Mouse (Mus musculus) bone marrow macrophage, adult 2 months (primary cell): ENCODE measurements at regions not wholly inside any gene's neighbourhood (a gene's known extent, or its start where the extent isn't known, plus 50 kb on each side); places are given as distances from the start of the nearest gene placed in this dataset.

ENCODE experiments used
- CTCF ChIP-seq: IDR thresholded peaks from 2 replicates; pipeline ENCODE4 v1.5.1; 2012; ENCODE audit warnings: low read depth, mild to moderate bottlenecking, low read length, moderate library complexity
- POLR2A ChIP-seq: IDR thresholded peaks from 2 replicates; pipeline ENCODE4 v1.6.1; 2012; ENCODE audit warnings: mild to moderate bottlenecking, low read depth, low read length, borderline replicate concordance

DNA sequence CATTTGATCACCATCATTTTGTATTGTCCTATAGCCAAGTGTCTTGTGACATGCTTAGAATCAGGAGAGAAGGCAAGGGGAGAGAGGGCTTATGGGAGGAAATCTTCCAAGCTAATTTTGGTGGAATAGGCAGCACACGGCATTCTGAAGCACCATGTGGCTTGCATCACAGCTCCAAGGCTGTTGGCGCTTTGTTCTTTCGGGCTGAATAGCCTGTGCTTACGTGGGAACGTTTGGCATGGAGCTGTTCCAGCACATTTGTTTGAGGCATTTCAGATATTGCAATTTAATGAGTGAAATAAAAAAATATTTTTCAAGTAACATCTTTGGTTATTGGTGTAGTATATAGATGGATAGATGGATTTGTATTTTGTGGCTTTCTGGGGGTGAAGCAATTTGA, 598.5 kb upstream of the Nrp1 start:
- TF ChIP-seq CTCF (no peak), POLR2A (no peak)
